8 mouse cellular contexts compared by ENCODE assay signal in the genomic region with DNA sequence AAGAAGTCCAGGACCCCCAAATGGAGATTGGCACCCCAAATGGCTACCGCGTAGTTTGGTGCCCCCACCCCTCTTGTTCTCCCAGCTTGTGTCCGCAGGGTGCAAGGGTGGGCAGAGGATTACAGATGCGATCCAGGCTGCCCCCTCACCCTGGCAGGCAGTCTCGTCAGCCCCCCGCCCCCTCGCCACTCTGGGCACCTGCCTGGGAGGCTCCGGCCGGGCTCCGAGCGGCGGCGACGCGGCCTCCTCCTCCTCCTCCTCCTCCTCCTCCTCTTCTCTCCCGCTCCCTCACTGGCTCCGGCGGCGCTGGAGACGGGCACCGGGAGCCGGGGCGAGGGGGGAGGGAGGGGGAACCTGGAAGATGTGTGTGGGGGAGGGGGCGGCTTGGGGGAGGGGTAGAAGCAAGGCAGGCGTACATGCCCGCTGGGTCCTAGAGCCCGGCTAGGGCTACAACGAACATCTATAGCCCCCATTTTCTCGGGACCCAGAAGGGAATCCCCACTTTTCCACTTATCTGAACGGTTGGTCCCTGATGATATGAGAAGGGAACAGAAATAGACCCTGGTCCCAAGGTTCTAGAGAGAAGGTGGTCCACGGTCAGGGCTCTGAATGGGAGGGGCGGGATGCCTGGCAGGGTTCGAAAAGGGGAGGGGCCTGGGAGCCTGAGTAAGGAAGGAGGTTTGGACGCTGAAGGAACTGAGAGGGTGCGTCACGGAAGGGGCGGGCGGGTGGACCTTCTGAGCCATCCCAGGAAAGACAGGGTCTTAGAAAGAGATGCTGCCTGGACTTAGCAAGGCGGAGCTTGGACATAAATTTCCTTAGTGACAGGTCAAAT. TPM values are rescaled to one million over a fixed set of nuclear protein-coding genes. Genes with fewer than 3 reads are reported as not detected.
DNase-seq lines count a peak whose midpoint lies in the region; ATAC-seq and TF ChIP-seq lines count a peak whose summit lies in the region.

No protein-coding gene starts in this region.

- no peak for TF ChIP-seq CTCF in G1E (IDR thresholded peaks at IDR 0.05; ENCODE audit: low read depth, low read length)

- peak overlapping the region; percentile 81 for H3K27ac ChIP-seq in forebrain, embryonic 13.5 days
- no peak overlapping the region for H3K27ac ChIP-seq in heart, embryonic 16.5 days (ENCODE audit: low read length)
- no peak overlapping the region for H3K27ac ChIP-seq in liver, embryonic 13.5 days

- H3K36me3 ChIP-seq in G1E (replicated peaks), result peaks cover 32% of the 10 kb centered on the region
- H3K36me3 ChIP-seq in forebrain, embryonic 13.5 days (ENCODE audit: poor library complexity, severe bottlenecking), result peaks cover 25% of the 10 kb centered on the region
- peaks cover 11% of the 10 kb centered on the region; the same call in 1 of the 2 replicates for H3K36me3 ChIP-seq in heart, embryonic 16.5 days (ENCODE audit: control insufficient read depth, insufficient read depth)
- H3K36me3 ChIP-seq in liver, embryonic 13.5 days, result peaks cover 18% of the 10 kb centered on the region

- WGBS in forebrain, embryonic 13.5 days, result under 1% methylated on average over 31 of the region's 39 CpGs
- 1% methylated on average over 27 of the region's 39 CpGs for WGBS in heart, embryonic 16.5 days
- 1% methylated on average over 33 of the region's 39 CpGs for whole genome bisulfite sequencing in liver, embryonic 13.5 days (ENCODE audit: insufficient replicate concordance)

- peaks cover 45% of the 10 kb centered on the region for H3K27me3 ChIP-seq in G1E (ENCODE audit: insufficient read depth, low read length)
- peaks cover 53% of the 10 kb centered on the region for H3K27me3 ChIP-seq in forebrain, embryonic 13.5 days
- H3K27me3 ChIP-seq in heart, embryonic 16.5 days (ENCODE audit: control insufficient read depth, insufficient read depth, low read length), result peaks cover 38% of the 10 kb centered on the region
- peaks cover 80% of the 10 kb centered on the region for H3K27me3 ChIP-seq in liver, embryonic 13.5 days

- peaks cover 34% of the 10 kb centered on the region for H3K4me1 ChIP-seq in G1E (ENCODE audit: insufficient read depth, low read depth, low read length)
- peaks cover 49% of the 10 kb centered on the region for H3K4me1 ChIP-seq in forebrain, embryonic 13.5 days
- peaks cover 20% of the 10 kb centered on the region for H3K4me1 ChIP-seq in heart, embryonic 16.5 days (ENCODE audit: control insufficient read depth, insufficient read depth, low read length)
- H3K4me1 ChIP-seq in liver, embryonic 13.5 days (replicated peaks), result peaks cover 37% of the 10 kb centered on the region

- H3K9ac ChIP-seq in forebrain, embryonic 13.5 days, result peak overlapping the region; percentile 75
- H3K9ac ChIP-seq in heart, embryonic 16.5 days (ENCODE audit: low read length), result peak overlapping the region; percentile 72
- H3K9ac ChIP-seq in liver, embryonic 13.5 days, result peak overlapping the region; percentile 13; the same call in 1 of the 2 replicates

- ATAC-seq in G1E (ENCODE audit: extremely low read depth, insufficient number of reproducible peaks, low FRiP score, poor library complexity, severe bottlenecking), result peak; percentile 25; the same call in 1 of the 2 replicates
- ATAC-seq in forebrain, embryonic 13.5 days, result peak; percentile 83
- ATAC-seq in heart, embryonic 16.5 days (replicated peaks; ENCODE audit: extremely low read depth, insufficient read depth, low FRiP score), result peak; percentile 70
- peak; percentile 38 for ATAC-seq in liver, embryonic 13.5 days (ENCODE audit: low read depth)

- no peak for DNase-seq in G1E (ENCODE audit: low spot score)
- peak; percentile 19 for DNase-seq in c-Kit-positive CD71-positive TER-119-positive erythroid progenitor cells, embryonic 14.5 days (ENCODE audit: low spot score)
- DNase-seq in kidney, postnatal 10 days, result peak; percentile 93
- no peak for DNase-seq in liver, embryonic 13.5 days
- peak; percentile 89 for DNase-seq in neural tube, embryonic 10.5 days (ENCODE audit: extremely low spot score, low spot score)
- DNase-seq in thymus, postnatal 14 days, result peak; percentile 38

- H3K4me3 ChIP-seq in G1E (ENCODE audit: low read depth, low read length), result peak overlapping the region; percentile 71
- H3K4me3 ChIP-seq in forebrain, embryonic 13.5 days, result peak overlapping the region; percentile 64
- H3K4me3 ChIP-seq in heart, embryonic 16.5 days (ENCODE audit: low read length), result peak overlapping the region; percentile 58
- H3K4me3 ChIP-seq in liver, embryonic 13.5 days (replicated peaks), result peak overlapping the region; percentile 56

- H3K9me3 ChIP-seq in G1E (replicated peaks), result peaks cover 25% of the 10 kb centered on the region
- no peaks in the 10 kb centered on the region for H3K9me3 ChIP-seq in forebrain, embryonic 13.5 days (replicated peaks)
- no peaks in the 10 kb centered on the region for H3K9me3 ChIP-seq in heart, embryonic 16.5 days (replicated peaks; ENCODE audit: control insufficient read depth, low read length)
- H3K9me3 ChIP-seq in liver, embryonic 13.5 days (replicated peaks), result no peaks in the 10 kb centered on the region

- peak overlapping the region; percentile 81 for H3K4me2 ChIP-seq in forebrain, embryonic 13.5 days
- peak overlapping the region; percentile 86 for H3K4me2 ChIP-seq in heart, embryonic 16.5 days (ENCODE audit: low read depth, low read length)
- peak overlapping the region; percentile 74 for H3K4me2 ChIP-seq in liver, embryonic 13.5 days

RNA-seq across cellular contexts. Expression of gene Ggn, which starts 0.6 kb away (rescaled TPM):
- total RNA-seq in G1E (2014; fragmentation: Nextera tagmentation) (not detected in 2 replicates), G1E (2017) (0.22 TPM in 1 of 2 replicates, not detected in the other)
- polyA plus RNA-seq in G1E (2012), result 0.21 and 0.36 TPM in 2 replicates
- polyA plus RNA-seq in forebrain, embryonic 13.5 days (2015; fragmentation: Nextera tagmentation; extraction: Ambion mirVana), result 0.38 and 0.65 TPM in 2 replicates
- 0.14 and 0.59 TPM in 2 replicates for polyA plus RNA-seq in heart, embryonic 16.5 days (2015; fragmentation: Nextera tagmentation; extraction: Ambion mirVana)
- 0.07 and 0.10 TPM in 2 replicates for polyA plus RNA-seq in liver, embryonic 13.5 days (2015; fragmentation: Nextera tagmentation; extraction: Ambion mirVana)

RNA-seq across cellular contexts. Expression of gene Spred3, which starts 0.8 kb away (rescaled TPM):
- 1.3 and 1.5 TPM in 2 replicates for total RNA-seq in G1E (2014; fragmentation: Nextera tagmentation)
- 0.41 and 0.44 TPM in 2 replicates for total RNA-seq in G1E (2017)
- polyA plus RNA-seq in G1E (2012), result 0.21 and 0.23 TPM in 2 replicates
- polyA plus RNA-seq in forebrain, embryonic 13.5 days (2015; fragmentation: Nextera tagmentation; extraction: Ambion mirVana), result 5.6 and 6.5 TPM in 2 replicates
- 1.2 and 2.0 TPM in 2 replicates for polyA plus RNA-seq in heart, embryonic 16.5 days (2015; fragmentation: Nextera tagmentation; extraction: Ambion mirVana)
- polyA plus RNA-seq in liver, embryonic 13.5 days (2015; fragmentation: Nextera tagmentation; extraction: Ambion mirVana), result 0.23 and 0.41 TPM in 2 replicates

RNA-seq across cellular contexts. Expression of gene Psmd8, which starts 11.1 kb away (rescaled TPM):
- total RNA-seq in G1E (2014; fragmentation: Nextera tagmentation), result 157 TPM in 2 replicates
- total RNA-seq in G1E (2017), result 187 and 209 TPM in 2 replicates
- 103 and 111 TPM in 2 replicates for polyA plus RNA-seq in G1E (2012)
- polyA plus RNA-seq in forebrain, embryonic 13.5 days (2015; fragmentation: Nextera tagmentation; extraction: Ambion mirVana), result 292 and 296 TPM in 2 replicates
- 218 and 225 TPM in 2 replicates for polyA plus RNA-seq in heart, embryonic 16.5 days (2015; fragmentation: Nextera tagmentation; extraction: Ambion mirVana)
- polyA plus RNA-seq in liver, embryonic 13.5 days (2015; fragmentation: Nextera tagmentation; extraction: Ambion mirVana), result 136 and 155 TPM in 2 replicates

RNA-seq across cellular contexts. Expression of gene Fam98c, which starts 13.4 kb away (rescaled TPM):
- 29.6 and 33.9 TPM in 2 replicates for total RNA-seq in G1E (2014; fragmentation: Nextera tagmentation)
- total RNA-seq in G1E (2017), result 21.9 and 26.0 TPM in 2 replicates
- 70.4 and 73.8 TPM in 2 replicates for polyA plus RNA-seq in G1E (2012)
- 14.1 and 15.9 TPM in 2 replicates for polyA plus RNA-seq in forebrain, embryonic 13.5 days (2015; fragmentation: Nextera tagmentation; extraction: Ambion mirVana)
- polyA plus RNA-seq in heart, embryonic 16.5 days (2015; fragmentation: Nextera tagmentation; extraction: Ambion mirVana), result 17.3 and 18.8 TPM in 2 replicates
- polyA plus RNA-seq in liver, embryonic 13.5 days (2015; fragmentation: Nextera tagmentation; extraction: Ambion mirVana), result 8.1 and 8.5 TPM in 2 replicates

RNA-seq across cellular contexts. Expression of gene Rasgrp4, which starts 34.8 kb away (rescaled TPM):
- total RNA-seq in G1E (2014; fragmentation: Nextera tagmentation) (4.3 and 5.8 TPM in 2 replicates), G1E (2017) (8.2 and 8.6 TPM in 2 replicates)
- 3.0 and 4.3 TPM in 2 replicates for polyA plus RNA-seq in G1E (2012)
- polyA plus RNA-seq in forebrain, embryonic 13.5 days (2015; fragmentation: Nextera tagmentation; extraction: Ambion mirVana), result 0.48 and 0.57 TPM in 2 replicates
- polyA plus RNA-seq in heart, embryonic 16.5 days (2015; fragmentation: Nextera tagmentation; extraction: Ambion mirVana), result 0.38 and 0.81 TPM in 2 replicates
- 0.29 and 0.32 TPM in 2 replicates for polyA plus RNA-seq in liver, embryonic 13.5 days (2015; fragmentation: Nextera tagmentation; extraction: Ambion mirVana)

Comparison
In these comparisons a context has a peak if more than half of its experiments do, and no peak if none do; other contexts are left out.
1. ATAC-seq: peak in every context shown above with its lines; median percentile 83 in forebrain, embryonic 13.5 days; 70 in heart, embryonic 16.5 days; 38 in liver, embryonic 13.5 days; 25 in G1E.
2. DNase-seq: peak in c-Kit-positive CD71-positive TER-119-positive erythroid progenitor cells, embryonic 14.5 days (single experiment), kidney, postnatal 10 days (single experiment), neural tube, embryonic 10.5 days (single experiment) and thymus, postnatal 14 days (single experiment); none in G1E (single experiment) and liver, embryonic 13.5 days (single experiment).
3. H3K9ac ChIP-seq: peak in every context shown above with its lines; median percentile 75 in forebrain, embryonic 13.5 days; 72 in heart, embryonic 16.5 days; 13 in liver, embryonic 13.5 days.
4. Peak in every context shown above with its lines, with median percentiles within 50 percentile points of each other: H3K4me3 ChIP-seq and H3K4me2 ChIP-seq.